Mouse (Mus musculus) forebrain, embryonic 16.5 days (tissue): Measurements from ENCODE around the gene Shank1. TPM values are rescaled to one million over a fixed set of nuclear protein-coding genes. Genes with fewer than 3 reads are reported as not detected.

ENCODE experiments used
- ATAC-seq: fragments of 200-750 bp; cut with Nextera tagmentation; 2 replicates; pipeline ENCODE4 v1.8.0; 2017; ENCODE audit warnings: mild to moderate bottlenecking, moderate library complexity
- H3K27ac ChIP-seq: fragments of 300-500 bp; sonication (generic); 2 replicates; pipeline ENCODE4 v1.5.1; 2014; ENCODE audit warnings: low read length, control low read depth
- H3K27me3 ChIP-seq: fragments of 300-500 bp; sonication (generic); replicated peaks from 2 replicates; pipeline ENCODE4 v1.6.1; 2014; ENCODE audit warnings: low read length; ENCODE audit not compliant: control insufficient read depth, insufficient read depth
- H3K36me3 ChIP-seq: fragments of 300-500 bp; sonication (generic); 2 replicates; pipeline ENCODE4 v1.6.1; 2014; ENCODE audit not compliant: control insufficient read depth, insufficient read depth
- H3K4me1 ChIP-seq: fragments of 300-500 bp; sonication (generic); replicated peaks from 2 replicates; pipeline ENCODE4 v1.6.1; 2014; ENCODE audit warnings: low read length; ENCODE audit not compliant: control insufficient read depth, insufficient read depth
- H3K4me2 ChIP-seq: fragments of 300-500 bp; sonication (generic); 2 replicates; pipeline ENCODE4 v1.6.1; 2014; ENCODE audit warnings: mild to moderate bottlenecking, low read length, control low read depth
- H3K4me3 ChIP-seq: fragments of 300-500 bp; sonication (generic); replicated peaks from 2 replicates; pipeline ENCODE4 v1.5.1; 2014; ENCODE audit warnings: mild to moderate bottlenecking, low read length, control low read depth
- H3K9ac ChIP-seq: fragments of 300-500 bp; sonication (generic); replicated peaks from 2 replicates; pipeline ENCODE4 v1.6.1; 2014; ENCODE audit warnings: low read depth, low read length, control low read depth
- H3K9me3 ChIP-seq: fragments of 300-500 bp; sonication (generic); 2 replicates; pipeline ENCODE4 v1.6.1; 2016; ENCODE audit warnings: low read length; ENCODE audit not compliant: control insufficient read depth
- WGBS: fragments of 180-500 bp; shearing (Covaris S2); extraction: QIAGEN DNeasy Blood & Tissue Kit; methylation state at CpG from one replicate; pipeline ENCODE4 v1.1.7; 2014; 5-methylcytosine and 5-hydroxymethylcytosine counted together
- polyA plus RNA-seq: library from polyadenylated mRNA; unstranded; fragments of >200 nt; fragmentation: Nextera tagmentation; extraction: Ambion mirVana; gene quantifications from 2 replicates; pipeline ENCODE4 v1.2.1, GENCODE M21; 2015

Shank1 gene
- polyA plus RNA-seq, 1 experiment from 2014 or later = 26.5 TPM

- H3K27ac ChIP-seq = no peak overlapping the region
- ATAC-seq = no peak
- WGBS = 13% methylated on average over 5 of the region's 5 CpGs
- no peak overlapping the region for H3K4me3 ChIP-seq
- no peak overlapping the region for H3K4me2 ChIP-seq
- H3K4me1 ChIP-seq = peaks cover 33% of the 10 kb centered on the region
- no peaks in the 10 kb centered on the region for H3K9me3 ChIP-seq
- H3K27me3 ChIP-seq = peaks cover 58% of the 10 kb centered on the region
- H3K9ac ChIP-seq = no peak overlapping the region
- no peaks in the 10 kb centered on the region for H3K36me3 ChIP-seq
Observed at GRCm38 (mm10) chr7:44358012-44358411, 48.0 kb downstream of the Shank1 start.

- Histone ChIP-seq H3K4me2 (peak overlapping the region; percentile 80), H3K27me3 (peaks cover 47% of the 10 kb centered on the region), H3K4me3 (peak overlapping the region; percentile 56), H3K36me3 (no peaks in the 10 kb centered on the region), H3K9me3 (no peaks in the 10 kb centered on the region), H3K4me1 (peaks cover 26% of the 10 kb centered on the region), H3K9ac (peak overlapping the region; percentile 66), H3K27ac (peak overlapping the region; percentile 86)
- ATAC-seq = peak; percentile 9; the same call in 1 of the 2 replicates
- 4% methylated on average over 19 of the region's 26 CpGs for WGBS
Observed at GRCm38 (mm10) chr7:44358886-44359654, 49.0 kb downstream of the Shank1 start.

- Histone ChIP-seq H3K9me3 (no peaks in the 10 kb centered on the region), H3K9ac (peak overlapping the region; percentile 70), H3K4me1 (peaks cover 26% of the 10 kb centered on the region), H3K27ac (peak overlapping the region; percentile 77), H3K4me2 (peak overlapping the region; percentile 80), H3K36me3 (no peaks in the 10 kb centered on the region), H3K4me3 (peak overlapping the region; percentile 56), H3K27me3 (peaks cover 37% of the 10 kb centered on the region)
- ATAC-seq = peak; percentile 82
- under 1% methylated on average over 54 of the region's 54 CpGs for WGBS
Observed at GRCm38 (mm10) chr7:44359908-44360672, 50.0 kb downstream of the Shank1 start.

GRCm38 (mm10) chr7:44360792-44361301 lies 50.8 kb downstream of the Shank1 start:
- peak overlapping the region; percentile 70; the same call in 1 of the 2 replicates for H3K9ac ChIP-seq
- ATAC-seq = peak; percentile 11
- whole genome bisulfite sequencing = 6% methylated on average over 21 of the region's 21 CpGs

GRCm38 (mm10) chr7:44372678-44373077 lies 62.6 kb downstream of the Shank1 start:
- no peak overlapping the region for H3K9ac ChIP-seq
- 91% methylated on average over 8 of the region's 8 CpGs for WGBS
- no peaks in the 10 kb centered on the region for H3K27me3 ChIP-seq

More at GRCm38 (mm10) chr7:44360792-44361301, 50.8 kb downstream of the Shank1 start:
- no peaks in the 10 kb centered on the region for H3K9me3 ChIP-seq
- H3K36me3 ChIP-seq = no peaks in the 10 kb centered on the region
- peaks cover 26% of the 10 kb centered on the region for H3K4me1 ChIP-seq
- peaks cover 30% of the 10 kb centered on the region for H3K27me3 ChIP-seq
- H3K4me3 ChIP-seq = peak overlapping the region; percentile 56
- peak overlapping the region; percentile 80 for H3K4me2 ChIP-seq
- peak overlapping the region; percentile 34; the same call in 1 of the 2 replicates for H3K27ac ChIP-seq

GRCm38 (mm10) chr7:44373460-44373859 lies 63.4 kb downstream of the Shank1 start:
- no peak for ATAC-seq
- Histone ChIP-seq H3K9me3 (no peaks in the 10 kb centered on the region), H3K9ac (peak overlapping the region; percentile 39), H3K36me3 (no peaks in the 10 kb centered on the region), H3K4me3 (peak overlapping the region; percentile 67), H3K4me2 (peak overlapping the region; percentile 84), H3K27me3 (no peaks in the 10 kb centered on the region), H3K27ac (no peak overlapping the region), H3K4me1 (peaks cover 14% of the 10 kb centered on the region)
- 13% methylated on average over 7 of the region's 7 CpGs for WGBS

More at GRCm38 (mm10) chr7:44372678-44373077, 62.6 kb downstream of the Shank1 start:
- Histone ChIP-seq H3K27ac (no peak overlapping the region), H3K4me3 (no peak overlapping the region), H3K36me3 (no peaks in the 10 kb centered on the region), H3K4me2 (no peak overlapping the region), H3K4me1 (peaks cover 14% of the 10 kb centered on the region), H3K9me3 (no peaks in the 10 kb centered on the region)
- no peak for ATAC-seq

- 0% methylated on average over 19 of the region's 19 CpGs for WGBS
- H3K36me3 ChIP-seq = no peaks in the 10 kb centered on the region
- peak overlapping the region; percentile 84 for H3K4me2 ChIP-seq
- no peaks in the 10 kb centered on the region for H3K27me3 ChIP-seq
- H3K4me1 ChIP-seq = peaks cover 14% of the 10 kb centered on the region
- H3K4me3 ChIP-seq = peak overlapping the region; percentile 67
- peak; percentile 95 for ATAC-seq
- H3K9ac ChIP-seq = peak overlapping the region; percentile 75
- H3K27ac ChIP-seq = peak overlapping the region; percentile 73
- no peaks in the 10 kb centered on the region for H3K9me3 ChIP-seq
Observed at GRCm38 (mm10) chr7:44373889-44374652, 64.0 kb downstream of the Shank1 start.

- no peaks in the 10 kb centered on the region for H3K27me3 ChIP-seq
- peak overlapping the region; percentile 84 for H3K4me2 ChIP-seq
- peak overlapping the region; percentile 67 for H3K4me3 ChIP-seq
- no peaks in the 10 kb centered on the region for H3K36me3 ChIP-seq
- peak overlapping the region; percentile 73 for H3K27ac ChIP-seq
- ATAC-seq = peak; percentile 17; the same call in 1 of the 2 replicates
- H3K4me1 ChIP-seq = peaks cover 14% of the 10 kb centered on the region
- WGBS = 0% methylated on average over 5 of the region's 5 CpGs
- no peaks in the 10 kb centered on the region for H3K9me3 ChIP-seq
- H3K9ac ChIP-seq = peak overlapping the region; percentile 75
Observed at GRCm38 (mm10) chr7:44374756-44375155, 64.7 kb downstream of the Shank1 start.
